Mouse (Mus musculus) spleen, adult 2 months (tissue): ENCODE data around the gene Gm11564.

Source experiments
- CTCF ChIP-seq: fragments of 200-500 bp; IDR thresholded peaks from 2 replicates; pipeline ENCODE4 v1.5.1; 2011; ENCODE audit warnings: mild to moderate bottlenecking, inconsistent platforms; ENCODE audit not compliant: insufficient read depth, insufficient read length, insufficient replicate concordance; ENCODE audit errors: extremely low read depth
- POLR2A ChIP-seq: fragments of 200-500 bp; IDR thresholded peaks from 2 replicates; pipeline ENCODE4 v1.6.1; 2011; ENCODE audit warnings: low read depth, low read length, inconsistent platforms

DNA sequence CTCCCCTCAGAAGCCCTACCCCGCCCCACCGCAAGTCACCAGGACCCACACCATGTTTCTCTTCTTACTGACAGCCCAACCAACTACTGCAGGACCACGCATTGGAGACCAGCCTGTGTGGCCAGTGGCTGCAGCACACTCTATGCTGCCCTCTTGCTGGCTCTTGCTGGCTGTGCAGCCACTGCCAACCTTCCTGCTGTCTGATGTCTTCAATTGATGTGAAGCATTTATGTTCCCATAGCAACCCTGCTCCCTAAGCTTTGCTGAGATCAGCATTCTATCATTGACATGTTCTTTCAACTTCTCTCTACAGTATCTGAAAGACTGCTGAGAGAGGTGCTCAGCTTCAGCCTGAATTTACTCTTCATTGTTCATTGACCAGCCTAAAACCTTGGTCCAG, 38.7 kb upstream of the Gm11564 start:
- TF ChIP-seq POLR2A, result no peak
- no peak for TF ChIP-seq CTCF
